Mouse (Mus musculus) liver, postnatal 0 days (tissue): ENCODE measurements around the gene Lrrc20.

Experiments used
- CTCF ChIP-seq: sonication (generic); IDR thresholded peaks from 2 replicates; pipeline ENCODE4 v1.5.1; 2016; ENCODE audit warnings: antibody characterized with exemption, low read depth
- EP300 ChIP-seq: IDR thresholded peaks from 2 replicates; pipeline ENCODE4 v1.6.1; 2016; ENCODE audit warnings: antibody characterized with exemption, low read depth, mild to moderate bottlenecking

DNA sequence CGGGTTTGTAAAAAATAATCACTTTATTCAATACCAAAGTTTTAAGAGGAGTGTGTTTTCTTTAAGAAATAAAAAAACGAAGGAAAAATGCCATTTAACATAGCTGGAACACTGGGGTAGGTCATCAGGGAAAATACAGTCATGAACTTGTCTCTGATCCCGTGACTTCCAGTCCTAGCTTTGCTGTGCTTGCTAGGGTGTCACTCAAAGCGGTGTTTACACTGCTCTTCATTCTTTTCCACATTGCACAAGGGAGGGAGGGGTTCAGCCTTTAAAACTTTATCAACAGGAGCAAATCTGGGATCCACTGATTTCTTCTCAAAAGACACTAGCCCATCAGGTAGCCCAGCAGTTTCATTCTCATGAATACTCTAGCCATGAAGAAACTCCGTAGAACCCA is 34.3 kb downstream of the Lrrc20 start:
- no peak for TF ChIP-seq CTCF
- no peak for TF ChIP-seq EP300
